Mouse (Mus musculus): Measurements from ENCODE around the gene Dhrs3.

The Dhrs3 gene

GRCm38 (mm10) chr4:144892133-144892936 is at the start of gene Dhrs3:
Gene Dhrs3 (plus strand): TSS chr4:144892827.
- DNase-seq = peak; percentile 85 to 89

GRCm38 (mm10) chr4:144861756-144862505 is 30.7 kb upstream of the Dhrs3 start:
- no peak for DNase-seq

- no peak for DNase-seq
Measured at GRCm38 (mm10) chr4:144867926-144868325, 24.7 kb upstream of the Dhrs3 start.

GRCm38 (mm10) chr4:144868584-144868983 is 24.0 kb upstream of the Dhrs3 start:
- DNase-seq = no peak

GRCm38 (mm10) chr4:144872905-144873304 is 19.7 kb upstream of the Dhrs3 start:
- DNase-seq = no peak

GRCm38 (mm10) chr4:144875576-144876093 is 17.0 kb upstream of the Dhrs3 start:
- DNase-seq = no peak

GRCm38 (mm10) chr4:144879549-144879948 is 13.1 kb upstream of the Dhrs3 start:
- DNase-seq = no peak

GRCm38 (mm10) chr4:144881376-144881775 is 11.3 kb upstream of the Dhrs3 start:
- DNase-seq = no peak

- no peak for DNase-seq
Measured at GRCm38 (mm10) chr4:144882881-144883331, 9.7 kb upstream of the Dhrs3 start.

- no peak for DNase-seq
Measured at GRCm38 (mm10) chr4:144886460-144886859, 6.2 kb upstream of the Dhrs3 start.

GRCm38 (mm10) chr4:144888750-144889149 is 3.9 kb upstream of the Dhrs3 start:
- DNase-seq = no peak

- DNase-seq = no peak
Measured at GRCm38 (mm10) chr4:144889505-144890301, 2.9 kb upstream of the Dhrs3 start.

GRCm38 (mm10) chr4:144890690-144891120 is 1.9 kb upstream of the Dhrs3 start:
- peak; percentile 20 to 43 for DNase-seq

GRCm38 (mm10) chr4:144891121-144891711 is 1.4 kb upstream of the Dhrs3 start:
- peak in 1 of 2 experiments; percentile 11 for DNase-seq

GRCm38 (mm10) chr4:144891743-144892132 is 889 bp upstream of the Dhrs3 start:
- no peak for DNase-seq

GRCm38 (mm10) chr4:144892937-144893272 is 278 bp downstream of the Dhrs3 start:
- DNase-seq = no peak

GRCm38 (mm10) chr4:144893561-144894486 is 1.2 kb downstream of the Dhrs3 start:
- DNase-seq = peak; percentile 27 to 46

GRCm38 (mm10) chr4:144894487-144895210 is 2.0 kb downstream of the Dhrs3 start:
- DNase-seq = no peak

GRCm38 (mm10) chr4:144895211-144895590 is 2.6 kb downstream of the Dhrs3 start:
- DNase-seq = no peak

- no peak for DNase-seq
Measured at GRCm38 (mm10) chr4:144896321-144896720, 3.7 kb downstream of the Dhrs3 start.
